Mouse (Mus musculus): ENCODE data around the gene Hhatl. TPM values are rescaled to one million over a fixed set of nuclear protein-coding genes. Genes with fewer than 3 reads are reported as not detected.

The Hhatl gene
- polyA plus RNA-seq (2017; shearing (Covaris generic)): not detected

DNA sequence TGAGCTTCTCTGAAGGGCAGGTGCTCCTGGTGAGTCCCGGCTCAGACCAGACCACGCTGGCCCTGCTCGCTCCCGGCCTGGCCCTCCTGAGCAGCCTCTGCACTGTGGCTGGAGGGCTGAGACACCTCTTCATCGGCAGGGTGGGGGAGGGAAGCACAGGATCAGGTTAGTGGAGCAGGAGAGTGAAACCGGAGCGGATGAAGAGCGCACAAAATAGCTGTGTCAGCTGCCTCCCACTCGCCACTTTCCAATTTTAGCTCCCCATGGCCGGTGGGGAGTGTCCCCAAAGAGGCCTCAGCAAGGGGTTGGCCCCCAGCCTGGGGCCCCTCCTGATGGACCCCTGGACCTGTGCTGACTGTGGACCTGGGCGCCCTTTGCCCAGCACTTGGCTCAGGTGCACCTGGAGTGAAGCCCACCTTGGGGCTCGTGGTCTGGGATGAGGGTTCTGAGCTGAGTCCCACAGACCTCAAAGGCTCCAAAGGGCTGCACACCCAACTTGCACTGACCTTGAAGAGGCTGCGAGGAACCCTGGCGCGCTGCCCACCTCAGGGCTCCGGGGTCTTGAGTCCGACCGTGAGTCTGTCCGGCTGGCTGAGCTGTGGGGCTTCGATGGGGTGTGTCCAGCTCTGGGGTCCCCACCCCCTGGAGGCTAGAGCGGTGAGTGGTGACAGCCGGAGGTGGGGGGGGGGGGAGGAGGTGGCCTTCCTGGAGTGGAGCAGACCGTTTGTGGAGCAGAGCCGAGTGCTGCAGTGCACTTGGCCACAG is at the start of gene Hhatl:
Hhatl (minus strand) TSS at position 751 of the 765 bp plus-strand sequence.
- no peak for ATAC-seq

DNA sequence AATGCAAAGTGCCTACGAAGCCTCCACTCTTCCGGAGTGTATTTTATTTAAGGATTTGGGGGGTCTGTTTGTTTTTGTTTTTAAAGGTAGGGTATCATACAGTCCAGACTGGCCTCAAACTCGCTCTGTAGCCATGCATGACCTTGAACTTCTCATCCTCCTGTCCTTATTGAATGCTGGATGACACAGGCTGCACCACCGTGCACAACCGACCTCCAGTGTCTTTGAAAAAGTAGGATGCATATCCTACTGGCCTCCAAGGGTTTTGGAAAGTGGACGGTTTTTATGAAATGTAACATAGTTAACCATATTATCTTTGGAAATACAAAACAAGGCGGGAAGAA is 47.3 kb upstream of the Hhatl start:
- no peak for ATAC-seq

DNA sequence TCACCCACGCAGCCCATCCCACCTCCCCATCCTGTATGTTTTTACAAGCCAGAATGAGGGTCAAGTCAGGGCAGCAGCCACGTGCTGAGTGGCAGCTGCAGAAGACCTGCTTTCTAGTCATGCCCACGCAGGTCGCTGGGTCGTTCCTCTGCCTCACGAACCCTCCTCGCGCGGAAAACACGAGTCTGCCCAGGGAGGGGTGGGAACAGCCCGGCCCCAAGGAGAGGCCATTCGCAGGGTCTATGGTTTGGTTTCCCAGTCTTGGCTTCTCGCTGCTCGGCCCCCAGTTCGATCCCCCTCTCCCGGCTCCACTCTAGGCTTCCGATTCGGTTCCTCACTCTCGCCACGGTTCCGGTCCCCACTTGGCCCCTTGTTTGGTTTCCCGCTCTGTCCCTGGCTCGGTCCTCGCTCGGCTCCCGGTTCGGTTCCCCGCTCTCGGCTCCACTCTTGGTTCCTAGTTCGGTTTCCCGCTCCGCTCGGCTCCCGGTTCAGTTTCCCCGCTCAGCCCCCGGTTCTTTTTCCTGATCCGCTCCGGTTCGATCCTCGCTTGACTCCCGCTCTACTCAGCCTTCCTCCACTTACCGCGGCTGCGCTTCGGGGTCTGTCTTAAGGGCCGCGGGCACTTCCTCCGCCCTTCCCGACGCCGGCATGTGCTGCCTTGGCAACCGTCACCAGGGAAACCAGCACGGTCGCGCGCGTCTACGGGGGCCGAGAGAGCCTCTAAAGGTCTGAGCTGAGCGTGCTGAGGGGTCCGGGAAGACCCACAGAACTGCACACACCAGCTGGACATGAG is 46.7 kb upstream of the Hhatl start, which contains the start of gene Ccdc13:
Ccdc13 (minus strand) TSS at position 633 of the 793 bp plus-strand sequence.
- ATAC-seq: no peak

DNA sequence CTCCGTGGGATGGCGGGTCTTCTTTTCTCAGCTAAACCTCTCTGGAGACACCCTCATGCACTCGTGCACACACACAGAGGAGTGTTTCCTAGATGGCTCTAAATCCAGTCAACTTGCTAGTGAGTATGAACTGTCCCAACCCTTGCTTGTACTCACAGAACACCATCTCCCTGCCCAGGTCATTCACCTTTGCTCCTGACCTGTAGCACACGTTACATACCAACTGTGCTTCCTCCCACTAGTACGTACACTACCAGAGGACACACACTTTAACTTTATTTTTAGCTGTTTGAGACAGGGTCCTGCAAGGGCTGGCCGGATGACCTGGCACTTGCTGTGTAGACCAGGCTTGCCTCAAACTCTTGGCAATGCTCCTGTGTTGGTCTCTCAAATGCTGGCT is 45.7 kb upstream of the Hhatl start:
- ATAC-seq: no peak

DNA sequence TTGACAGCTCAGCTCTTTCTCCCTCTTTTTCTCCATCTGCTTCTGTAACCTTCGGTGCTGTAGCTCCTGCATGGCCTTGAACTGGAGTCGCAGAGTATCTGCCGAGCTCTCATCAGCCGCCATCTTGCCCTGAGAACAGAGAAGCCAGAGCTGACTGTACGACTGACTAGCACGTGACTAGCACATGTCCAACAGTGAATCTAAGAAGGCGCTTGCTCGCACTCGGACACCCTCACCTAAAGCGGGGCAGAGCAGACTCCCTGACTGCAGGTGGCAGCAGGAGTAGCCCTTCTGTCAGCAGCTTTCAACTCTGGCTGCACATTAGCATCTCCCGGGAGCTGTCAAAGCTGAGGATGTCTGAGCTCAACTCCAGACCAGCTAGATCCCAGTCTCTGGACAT is 41.5 kb upstream of the Hhatl start:
- ATAC-seq: no peak

DNA sequence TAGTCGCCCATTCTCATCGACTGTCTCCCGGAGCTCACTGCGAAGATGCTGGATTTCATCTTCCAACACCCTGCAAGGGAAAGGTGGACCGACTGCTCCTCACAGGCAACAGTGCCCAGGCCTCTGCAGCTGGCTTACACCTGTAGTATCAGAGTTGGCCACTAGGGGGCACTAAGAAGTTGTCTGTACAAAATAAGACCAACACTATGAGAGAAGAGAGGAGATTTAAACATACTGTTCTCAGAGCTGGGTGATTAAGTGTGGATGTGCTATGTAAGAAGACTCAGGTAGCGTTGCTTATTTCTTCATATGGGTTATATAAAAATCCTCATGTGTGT is 38.6 kb upstream of the Hhatl start:
- no peak for ATAC-seq

DNA sequence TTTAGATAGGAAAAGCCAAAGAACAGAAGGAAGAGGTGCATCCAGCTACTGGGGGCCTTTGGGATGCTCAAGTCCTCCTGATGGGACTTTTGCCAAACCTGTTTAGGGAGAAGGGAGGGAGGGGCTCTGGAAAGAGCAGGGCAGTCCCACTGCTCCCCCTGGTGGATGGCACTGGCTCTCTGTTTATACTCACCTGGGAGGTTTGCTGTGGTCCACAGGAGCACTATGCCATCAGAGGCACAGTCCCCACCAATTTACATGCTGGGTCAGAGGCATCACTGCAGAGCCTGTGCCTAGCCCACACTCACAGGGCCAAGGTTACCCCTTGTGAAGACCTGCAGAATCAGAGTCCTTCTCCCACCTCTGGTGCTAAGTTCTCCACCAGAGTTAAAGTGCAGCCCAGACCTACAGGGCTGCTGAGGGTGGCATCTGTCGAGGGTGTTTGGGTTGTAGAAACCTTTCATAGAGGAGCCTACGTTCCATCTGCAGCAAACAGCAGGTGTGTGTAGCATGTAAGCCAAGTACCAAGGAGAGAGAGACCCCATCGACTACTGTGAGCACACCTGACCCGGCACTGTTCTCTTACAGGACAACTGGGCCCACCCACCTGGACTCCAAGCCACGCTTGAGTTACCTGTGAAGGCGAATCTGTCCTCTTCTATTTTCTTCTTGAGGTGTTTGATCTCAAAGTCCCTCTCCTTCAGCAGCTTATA is 38.1 kb upstream of the Hhatl start:
- ATAC-seq: no peak

DNA sequence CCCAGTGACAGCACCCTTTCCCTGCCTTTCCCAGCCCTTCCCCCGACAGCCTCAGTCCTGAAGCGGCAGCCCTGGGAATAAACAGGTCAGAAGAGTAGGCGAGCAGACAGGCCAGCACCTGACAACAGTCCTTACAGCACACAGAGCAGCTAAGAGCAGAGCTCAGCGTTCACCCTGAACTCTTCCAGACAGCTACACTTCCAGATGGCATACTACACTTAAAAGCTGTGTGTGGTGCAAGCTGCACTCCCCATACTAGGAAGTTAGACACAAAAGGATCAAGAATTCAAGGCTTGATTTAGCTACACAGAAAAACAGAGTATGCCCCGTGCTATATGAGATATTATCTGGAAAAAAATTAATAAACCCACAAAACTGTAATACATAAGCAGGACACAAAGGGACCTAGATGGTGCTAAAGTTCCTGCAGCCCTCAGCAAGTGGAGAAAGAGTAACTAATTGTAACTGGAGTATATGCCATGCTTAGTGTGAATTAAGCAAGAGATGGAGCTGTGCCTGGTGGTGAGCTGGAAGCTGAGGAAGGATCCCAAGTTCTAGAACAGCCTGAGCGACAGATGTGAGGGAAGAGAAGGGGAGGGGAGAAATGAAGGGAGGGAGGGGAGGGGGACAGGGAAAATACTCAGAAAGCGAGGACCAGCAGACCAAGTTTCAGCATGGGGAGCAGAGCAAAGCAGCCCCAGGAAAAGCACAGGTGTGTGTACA is 37.1 kb upstream of the Hhatl start:
- no peak for ATAC-seq

DNA sequence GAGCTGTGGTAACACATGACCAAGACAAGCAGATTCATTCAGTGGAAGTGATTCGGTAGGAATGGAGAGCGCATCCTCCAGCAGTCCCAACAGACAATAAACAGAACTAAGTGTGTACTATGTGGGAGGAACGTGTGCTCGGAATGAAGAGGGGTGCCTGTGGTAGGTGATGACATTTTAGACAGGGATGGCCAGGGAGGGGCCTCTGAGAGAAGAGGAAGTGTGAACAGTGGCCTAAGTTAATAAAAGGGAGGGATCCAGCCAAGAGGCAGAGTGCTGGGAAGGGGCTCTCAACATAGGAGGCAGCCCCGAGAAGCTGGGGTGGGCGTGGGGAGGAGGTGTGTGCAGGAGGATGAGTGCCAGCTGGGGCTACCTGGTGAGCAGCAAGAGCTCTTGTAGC is 36.0 kb upstream of the Hhatl start:
- ATAC-seq: no peak

DNA sequence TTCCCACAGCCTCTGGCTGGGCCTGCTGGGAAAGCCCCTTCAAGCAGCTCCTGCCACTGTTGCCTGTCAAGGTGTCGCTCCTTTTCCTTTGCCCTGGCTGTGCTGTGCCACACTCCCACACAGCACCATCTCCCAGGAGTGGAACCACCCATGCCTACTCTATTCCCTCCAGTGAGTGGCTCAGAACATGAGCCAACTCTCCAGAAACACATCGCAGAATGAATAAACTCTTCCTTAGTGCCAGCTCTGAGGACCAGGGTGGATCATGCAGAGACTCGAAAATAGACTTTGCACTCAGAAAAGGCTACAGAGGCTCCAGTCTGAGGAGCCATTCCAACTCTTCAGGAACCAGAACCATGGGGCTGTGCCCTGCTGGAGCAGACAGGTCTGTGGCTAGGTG is 34.0 kb upstream of the Hhatl start:
- ATAC-seq: no peak

DNA sequence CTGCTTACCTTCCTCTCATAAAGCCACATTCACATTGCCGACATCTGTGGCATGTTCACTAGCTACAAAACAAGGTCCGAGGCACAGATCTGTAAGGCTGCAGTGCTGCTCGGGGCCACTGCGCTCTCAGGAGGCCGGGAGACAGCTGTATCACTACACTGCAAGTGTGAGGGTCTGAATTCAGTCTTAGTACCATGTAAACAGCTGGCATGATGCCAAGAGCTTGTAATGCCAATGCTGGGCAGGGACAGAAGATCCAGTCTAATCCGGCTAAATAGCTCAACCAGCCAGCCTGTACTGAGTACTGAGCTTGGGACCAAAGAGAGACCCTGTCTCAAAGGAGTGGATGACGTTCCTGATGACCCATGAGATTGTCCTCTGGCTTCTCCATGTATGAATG is 31.7 kb upstream of the Hhatl start:
- ATAC-seq: no peak

DNA sequence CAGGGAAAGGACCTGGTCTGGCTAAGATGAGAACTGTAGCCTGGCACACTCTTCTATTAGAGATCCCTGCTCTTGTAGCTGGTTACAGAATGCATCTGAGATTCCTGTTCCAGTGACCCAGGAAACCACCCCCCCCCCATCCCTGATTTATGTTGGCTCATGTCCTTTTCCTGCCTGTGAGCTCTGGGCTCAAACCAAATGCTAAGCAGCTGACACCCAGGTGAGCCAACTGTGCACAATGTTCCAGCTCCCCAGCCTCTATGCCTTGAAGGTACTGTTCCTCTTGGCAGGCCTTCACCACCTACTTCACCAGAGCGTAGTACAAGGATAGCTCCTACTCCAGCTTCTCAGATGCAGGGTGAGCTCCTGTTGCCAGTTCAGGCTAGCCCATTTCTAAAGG is 30.7 kb upstream of the Hhatl start:
- ATAC-seq: no peak

DNA sequence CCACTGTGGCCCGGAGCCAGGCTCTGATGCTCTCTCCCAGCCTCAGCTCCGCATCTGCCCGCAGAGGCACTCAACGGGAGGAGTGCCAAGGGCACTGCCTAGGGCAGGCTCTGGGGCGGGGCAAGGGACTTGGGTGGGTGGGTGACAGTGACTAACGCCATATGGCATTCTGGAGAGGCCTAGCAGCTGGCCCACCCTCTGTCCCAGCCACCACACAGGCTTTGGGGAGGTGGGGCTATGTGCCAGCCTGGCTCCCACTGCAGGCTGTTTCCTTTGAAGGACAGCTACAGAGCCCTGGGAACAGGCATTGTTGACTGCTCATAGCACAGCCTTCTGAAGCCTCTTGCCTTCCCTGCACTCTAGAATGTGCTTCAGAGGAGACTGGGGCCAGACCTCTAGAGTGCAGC is 30.3 kb upstream of the Hhatl start:
- ATAC-seq: no peak

DNA sequence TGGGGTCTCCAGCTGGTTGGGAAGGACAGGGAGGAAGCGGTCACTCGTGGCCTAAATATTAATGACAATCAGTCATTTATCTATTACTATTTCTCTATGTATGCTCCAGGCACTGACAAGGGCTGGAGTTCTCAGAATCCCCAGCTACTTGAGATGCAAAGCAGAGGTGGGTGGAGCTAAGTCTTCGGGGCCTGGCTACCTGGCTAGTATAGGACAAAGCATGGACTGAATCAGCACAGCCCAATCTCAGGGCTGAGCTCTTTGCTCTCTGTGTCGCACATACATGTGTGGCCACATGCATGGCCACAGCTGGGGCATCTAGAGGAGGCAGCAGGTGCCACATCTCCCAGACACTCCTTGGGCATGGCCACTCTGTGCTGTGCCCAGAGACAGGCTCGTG is 28.5 kb upstream of the Hhatl start:
- no peak for ATAC-seq

DNA sequence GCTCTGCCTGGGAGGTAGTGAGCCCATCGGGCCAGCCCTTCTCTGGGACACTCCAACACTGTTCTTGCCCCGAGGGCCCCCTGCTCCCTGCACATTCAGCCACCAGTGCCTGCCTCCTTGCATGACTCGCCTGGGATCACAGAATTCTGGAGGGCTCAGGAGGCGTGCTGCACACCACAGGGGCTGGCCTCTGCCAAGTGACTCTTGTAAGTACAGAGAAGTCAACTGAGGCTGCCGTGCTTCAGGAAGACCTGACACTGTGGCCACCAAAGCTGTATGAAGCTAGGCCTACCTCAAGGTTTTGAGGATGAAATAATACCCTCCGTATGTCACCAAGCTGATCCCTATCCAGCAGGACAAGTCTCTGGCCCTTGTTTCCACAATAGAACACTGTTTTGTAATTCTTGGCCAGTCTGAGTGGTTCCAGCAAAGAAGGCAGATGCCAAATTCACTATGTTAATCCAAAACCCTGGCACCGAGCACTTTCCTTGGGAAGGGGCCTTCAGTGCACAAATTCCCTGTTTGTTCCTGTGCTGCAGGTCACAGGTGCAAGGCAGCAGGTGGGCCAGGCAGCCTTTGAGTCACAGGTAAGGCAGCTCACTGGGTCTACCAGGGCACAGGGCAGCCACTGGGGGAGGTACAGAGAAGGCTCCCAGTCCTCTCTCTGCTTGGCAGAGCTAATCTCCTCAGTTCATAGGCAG is 27.6 kb upstream of the Hhatl start:
- no peak for ATAC-seq

DNA sequence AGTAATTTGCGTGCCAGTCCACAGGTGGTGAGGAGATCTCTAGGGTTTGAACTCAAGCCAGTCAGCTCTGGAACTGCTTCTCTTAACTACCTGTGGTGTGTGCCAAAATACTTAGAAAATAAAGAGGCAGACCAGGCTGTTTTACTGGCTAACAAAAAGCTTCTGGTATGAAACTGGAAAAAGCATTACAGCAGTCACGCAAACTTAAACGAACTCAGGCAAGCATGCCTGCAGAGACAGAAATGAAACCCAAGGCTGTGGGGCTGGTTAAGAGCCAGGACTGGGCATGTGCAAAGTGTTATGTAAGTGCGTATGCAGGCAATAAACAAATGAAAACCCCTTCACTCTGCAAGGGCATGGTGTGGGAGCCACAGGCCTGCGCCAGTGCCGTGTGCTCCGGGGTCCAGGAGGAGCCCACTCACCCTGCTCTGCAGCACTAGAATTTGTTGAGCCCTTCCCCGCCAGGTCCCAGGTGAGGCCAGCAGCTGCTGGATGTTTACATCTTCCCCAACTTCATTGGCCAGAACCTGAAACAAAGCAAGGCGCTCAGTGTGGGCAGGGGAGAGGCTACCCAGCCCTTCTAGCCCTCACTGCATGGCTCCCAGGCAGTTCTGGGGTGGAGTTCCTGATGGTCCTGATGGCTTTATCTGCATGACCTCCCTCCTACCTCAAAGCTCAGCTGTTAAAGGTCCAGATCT is 26.9 kb upstream of the Hhatl start:
- ATAC-seq: no peak

DNA sequence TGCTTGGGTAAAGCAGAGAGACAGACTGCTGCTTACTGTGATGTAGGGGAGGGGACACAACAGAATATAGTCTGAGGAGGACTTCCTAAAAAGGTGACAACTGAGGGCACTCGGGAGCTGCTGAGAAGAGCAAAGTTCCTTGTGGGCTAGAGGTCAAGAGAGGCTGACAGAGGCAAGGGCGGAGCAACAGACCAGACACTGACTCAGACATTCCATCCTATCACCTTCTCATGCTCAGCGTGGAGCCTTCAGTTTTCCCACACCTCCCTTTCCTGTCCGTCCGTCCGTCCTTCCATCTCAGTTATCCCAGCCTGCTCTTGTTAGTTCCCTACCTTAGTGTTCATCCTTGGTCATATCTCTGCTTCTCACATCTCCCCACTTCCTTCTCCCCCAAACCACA is 22.9 kb upstream of the Hhatl start:
- ATAC-seq: no peak

DNA sequence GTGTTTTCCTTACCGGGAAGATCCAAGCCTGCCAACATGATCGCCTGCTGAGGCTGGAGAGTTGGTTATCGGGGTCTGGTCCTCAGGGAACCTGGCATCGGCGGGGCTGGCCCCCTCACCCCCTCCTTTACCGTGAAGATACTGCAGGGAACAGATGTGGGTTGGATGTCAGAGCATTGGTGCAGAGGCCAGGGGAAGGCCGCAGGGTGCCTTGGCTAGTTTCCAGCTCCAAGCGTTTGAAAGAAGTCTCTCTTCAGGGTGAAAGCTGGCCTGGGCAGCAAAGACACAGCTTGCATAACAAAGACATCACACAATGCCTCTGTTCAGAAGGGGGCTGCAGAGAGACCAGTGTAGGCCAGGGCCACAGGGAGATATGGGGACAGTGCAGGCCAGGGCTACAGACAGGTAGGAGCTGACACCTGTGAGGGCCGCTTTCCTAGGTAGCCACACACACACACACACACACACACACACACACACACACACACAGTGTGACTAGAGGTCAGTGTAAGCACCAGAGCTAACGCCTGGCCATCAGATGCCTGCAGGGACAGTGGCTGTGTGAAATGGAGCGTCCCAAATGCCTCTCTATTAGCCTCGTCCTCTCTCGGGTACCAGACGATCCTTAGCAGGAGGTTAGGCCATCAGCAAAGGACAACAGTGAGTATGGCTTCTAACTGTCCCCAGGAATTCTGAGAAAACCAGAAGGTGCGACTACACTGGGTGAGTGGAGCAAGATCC is 17.9 kb upstream of the Hhatl start:
- no peak for ATAC-seq

DNA sequence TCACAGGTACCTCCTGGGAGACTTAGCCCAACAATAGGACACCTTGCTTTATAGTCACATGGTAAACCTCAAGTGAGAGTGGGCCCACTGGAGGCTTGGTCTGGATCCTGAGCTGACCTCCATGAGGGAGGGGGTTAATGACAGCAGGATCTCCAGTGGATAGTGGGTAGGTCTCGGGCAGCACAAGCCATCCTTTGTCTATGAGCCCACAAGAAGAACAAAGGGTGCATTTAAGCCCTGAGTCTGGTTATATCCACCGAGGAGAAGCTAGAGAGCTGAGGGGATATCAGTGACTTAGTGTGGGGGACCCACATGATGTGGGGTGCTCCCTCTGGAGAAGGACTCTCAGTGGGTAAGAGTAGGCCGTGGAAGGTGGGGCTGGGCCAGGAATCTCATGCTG is 16.2 kb upstream of the Hhatl start:
- ATAC-seq: no peak

DNA sequence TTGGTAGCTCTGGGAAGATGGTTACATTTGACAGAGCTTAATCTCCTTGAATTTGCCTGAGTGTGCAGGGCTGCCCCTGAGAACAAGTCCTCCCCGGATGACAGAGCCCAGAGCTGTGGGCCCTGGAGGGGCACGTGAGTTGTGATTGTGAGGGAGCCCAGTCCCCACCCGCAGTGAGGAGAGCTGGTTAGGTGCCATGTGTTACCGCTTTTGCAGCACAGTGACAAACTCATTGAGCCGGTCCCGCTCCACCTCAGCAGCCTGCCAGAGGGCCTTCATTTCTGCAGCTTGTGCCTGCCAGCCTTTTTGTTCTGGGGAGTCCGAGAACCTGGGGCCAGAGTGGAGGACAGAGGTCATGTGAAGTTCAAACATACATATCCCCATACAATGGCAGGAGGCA is 15.6 kb upstream of the Hhatl start:
- ATAC-seq: no peak

DNA sequence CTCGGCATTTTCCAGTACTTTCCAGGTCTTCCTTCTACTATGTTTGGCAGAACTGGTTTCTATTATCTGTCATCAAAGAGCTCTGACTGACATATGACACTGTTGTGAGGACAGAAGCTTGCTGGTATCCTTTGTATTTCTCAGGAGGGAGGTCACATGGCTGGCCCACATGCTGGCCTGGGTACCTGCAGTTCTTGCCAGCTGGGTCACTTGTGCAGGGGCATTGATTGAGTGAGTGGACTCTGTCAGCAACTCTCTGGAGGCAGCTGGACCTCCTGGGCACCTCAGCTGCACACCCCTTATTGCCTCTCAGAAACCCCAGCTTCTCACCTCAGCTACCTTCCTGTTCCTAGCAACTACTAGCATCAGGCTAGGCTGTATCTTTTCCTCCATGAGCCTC is 15.2 kb upstream of the Hhatl start:
- ATAC-seq: no peak

Data from activated CD4-positive, CD25-positive, alpha-beta regulatory T cell, adult 4 months (primary cell).